Mouse (Mus musculus): ENCODE measurements around the gene Agap2. TPM values are rescaled to one million over a fixed set of nuclear protein-coding genes. Genes with fewer than 3 reads are reported as not detected.

The Agap2 gene
- polyA plus RNA-seq, 1 experiment from 2014 or later = 0.32 TPM

- ATAC-seq = no peak
- TF ChIP-seq CTCF (IDR thresholded peaks at IDR 0.05) = no peak
- no peak for TF ChIP-seq EP300 (IDR thresholded peaks at IDR 0.05)
- Histone ChIP-seq H3K4me1 (ENCODE audit: insufficient read depth, low read depth, low read length) (peaks cover 10% of the 10 kb centered on the region), H3K27ac (ENCODE audit: low read length) (no peak overlapping the region), H3K9ac (replicated peaks; ENCODE audit: low read depth) (no peak overlapping the region), H3K36me3 (ENCODE audit: insufficient read depth, low read length) (no peaks in the 10 kb centered on the region), H3K9me3 (ENCODE audit: low read length) (no peaks in the 10 kb centered on the region), H3K4me2 (replicated peaks; ENCODE audit: low read depth, low read length) (no peak overlapping the region), H3K27me3 (replicated peaks; ENCODE audit: insufficient read depth, low read length) (peaks cover 55% of the 10 kb centered on the region), H3K4me3 (ENCODE audit: low read depth, low read length) (peak overlapping the region; percentile 32; the same call in 1 of the 2 replicates)
- DNase-seq (ENCODE audit: low spot score) = no peak
- WGBS = 6% methylated on average over 12 of the region's 12 CpGs
These were observed 3.1 kb downstream of the Agap2 start for GRCm38 (mm10) chr10:127078001-127078676.

GRCm38 (mm10) chr10:127078677-127079575, 3.8 kb downstream of the Agap2 start:
- peak overlapping the region; percentile 57 for H3K4me2 ChIP-seq (replicated peaks; ENCODE audit: low read depth, low read length)
- H3K36me3 ChIP-seq (ENCODE audit: insufficient read depth, low read length) = no peaks in the 10 kb centered on the region
- H3K27me3 ChIP-seq (replicated peaks; ENCODE audit: insufficient read depth, low read length) = peaks cover 61% of the 10 kb centered on the region
- 7% methylated on average over 27 of the region's 49 CpGs for WGBS
- 0 out of 2 replicates have a peak, but pooled peaks have one; percentile 10 for ATAC-seq
- no peak overlapping the region for H3K27ac ChIP-seq (ENCODE audit: low read length)
- H3K9me3 ChIP-seq (ENCODE audit: low read length) = no peaks in the 10 kb centered on the region
- no peak for TF ChIP-seq CTCF (IDR thresholded peaks at IDR 0.05)
- no peak for TF ChIP-seq EP300 (IDR thresholded peaks at IDR 0.05)
- no peak overlapping the region for H3K9ac ChIP-seq (replicated peaks; ENCODE audit: low read depth)
- H3K4me1 ChIP-seq (ENCODE audit: insufficient read depth, low read depth, low read length) = peaks cover 10% of the 10 kb centered on the region
- no peak for DNase-seq (ENCODE audit: low spot score)
- H3K4me3 ChIP-seq (ENCODE audit: low read depth, low read length) = peak overlapping the region; percentile 32

GRCm38 (mm10) chr10:127079665-127080391, 4.7 kb downstream of the Agap2 start:
- DNase-seq (ENCODE audit: low spot score) = no peak
- Histone ChIP-seq H3K4me2 (replicated peaks; ENCODE audit: low read depth, low read length) (peak overlapping the region; percentile 57), H3K9ac (replicated peaks; ENCODE audit: low read depth) (no peak overlapping the region), H3K4me1 (ENCODE audit: insufficient read depth, low read depth, low read length) (peaks cover 10% of the 10 kb centered on the region), H3K9me3 (ENCODE audit: low read length) (no peaks in the 10 kb centered on the region), H3K27ac (ENCODE audit: low read length) (no peak overlapping the region), H3K27me3 (replicated peaks; ENCODE audit: insufficient read depth, low read length) (peaks cover 61% of the 10 kb centered on the region), H3K36me3 (ENCODE audit: insufficient read depth, low read length) (no peaks in the 10 kb centered on the region), H3K4me3 (ENCODE audit: low read depth, low read length) (peak overlapping the region; percentile 32)
- peak; percentile 15; the same call in 1 of the 2 replicates for ATAC-seq
- TF ChIP-seq EP300 (IDR thresholded peaks at IDR 0.05) (no peak), CTCF (IDR thresholded peaks at IDR 0.05) (peak; percentile 34; the same call in 1 of the 2 replicates)
- 6% methylated on average over 39 of the region's 70 CpGs for WGBS

- Histone ChIP-seq H3K4me1 (ENCODE audit: insufficient read depth, low read depth, low read length) (peaks cover 10% of the 10 kb centered on the region), H3K9me3 (ENCODE audit: low read length) (no peaks in the 10 kb centered on the region), H3K4me3 (ENCODE audit: low read depth, low read length) (peak overlapping the region; percentile 23), H3K27ac (ENCODE audit: low read length) (no peak overlapping the region), H3K36me3 (ENCODE audit: insufficient read depth, low read length) (no peaks in the 10 kb centered on the region), H3K4me2 (replicated peaks; ENCODE audit: low read depth, low read length) (peak overlapping the region; percentile 41), H3K9ac (replicated peaks; ENCODE audit: low read depth) (no peak overlapping the region), H3K27me3 (replicated peaks; ENCODE audit: insufficient read depth, low read length) (peaks cover 61% of the 10 kb centered on the region)
- TF ChIP-seq CTCF (IDR thresholded peaks at IDR 0.05) (0 out of 2 replicates have a peak, but pooled peaks have one; percentile 21), EP300 (IDR thresholded peaks at IDR 0.05) (no peak)
- no peak for ATAC-seq
- DNase-seq (ENCODE audit: low spot score) = no peak
- WGBS = 9% methylated on average over 48 of the region's 48 CpGs
These were observed 6.1 kb downstream of the Agap2 start for GRCm38 (mm10) chr10:127080901-127081780.

- H3K4me2 ChIP-seq (replicated peaks; ENCODE audit: low read depth, low read length) = no peak overlapping the region
- H3K9me3 ChIP-seq (ENCODE audit: low read length) = no peaks in the 10 kb centered on the region
- no peak for ATAC-seq
These were observed 7.0 kb downstream of the Agap2 start for GRCm38 (mm10) chr10:127081996-127082620.

More at GRCm38 (mm10) chr10:127081996-127082620, 7.0 kb downstream of the Agap2 start:
- H3K9ac ChIP-seq (replicated peaks; ENCODE audit: low read depth) = no peak overlapping the region
- H3K4me3 ChIP-seq (ENCODE audit: low read depth, low read length) = 0 out of 2 replicates have a peak overlapping the region, but pooled peaks have one; percentile 23
- WGBS = 23% methylated on average over 8 of the region's 8 CpGs
- DNase-seq (ENCODE audit: low spot score) = no peak
- H3K36me3 ChIP-seq (ENCODE audit: insufficient read depth, low read length) = no peaks in the 10 kb centered on the region
- no peak for TF ChIP-seq CTCF (IDR thresholded peaks at IDR 0.05)
- TF ChIP-seq EP300 (IDR thresholded peaks at IDR 0.05) = no peak
- peaks cover 10% of the 10 kb centered on the region for H3K4me1 ChIP-seq (ENCODE audit: insufficient read depth, low read depth, low read length)
- H3K27ac ChIP-seq (ENCODE audit: low read length) = no peak overlapping the region
- peaks cover 61% of the 10 kb centered on the region for H3K27me3 ChIP-seq (replicated peaks; ENCODE audit: insufficient read depth, low read length)

Data from lung, postnatal 0 days (tissue).